Mouse (Mus musculus) heart, adult 2 months (tissue): ENCODE measurements around the gene AC124108.1.

Source experiments
- CTCF ChIP-seq: fragments of 200-600 bp; IDR thresholded peaks from 2 replicates; pipeline ENCODE4 v1.8.1; 2022; ENCODE audit warnings: antibody characterized with exemption, mild to moderate bottlenecking, moderate library complexity
- EP300 ChIP-seq: fragments of 200-500 bp; IDR thresholded peaks from 2 replicates; pipeline ENCODE4 v1.6.1; 2011; ENCODE audit warnings: low read depth, low read length, control low read depth; ENCODE audit not compliant: insufficient read depth
- POLR2A ChIP-seq: fragments of 200-500 bp; IDR thresholded peaks from 2 replicates; pipeline ENCODE4 v1.6.1; 2011; ENCODE audit warnings: mild to moderate bottlenecking, low read depth, low read length, control low read depth; ENCODE audit not compliant: insufficient read depth

- TF ChIP-seq EP300 (no peak), CTCF (peak; percentile 65), POLR2A (no peak)
These were observed 25.4 kb upstream of the AC124108.1 start for GRCm38 (mm10) chr1:132165859-132166258.
